Mouse (Mus musculus): ENCODE measurements around the gene Zcchc10. TPM values are rescaled to one million over a fixed set of nuclear protein-coding genes. Genes with fewer than 3 reads are reported as not detected.
"Not testable (repeated sequence)": the region's sequence is repeated elsewhere in the genome, so short reads cannot be mapped to it uniquely, and the experiment has no call there.

The Zcchc10 gene
- 8.4 and 12.9 TPM in 2 replicates for total RNA-seq (2012; rRNA removed)

DNA sequence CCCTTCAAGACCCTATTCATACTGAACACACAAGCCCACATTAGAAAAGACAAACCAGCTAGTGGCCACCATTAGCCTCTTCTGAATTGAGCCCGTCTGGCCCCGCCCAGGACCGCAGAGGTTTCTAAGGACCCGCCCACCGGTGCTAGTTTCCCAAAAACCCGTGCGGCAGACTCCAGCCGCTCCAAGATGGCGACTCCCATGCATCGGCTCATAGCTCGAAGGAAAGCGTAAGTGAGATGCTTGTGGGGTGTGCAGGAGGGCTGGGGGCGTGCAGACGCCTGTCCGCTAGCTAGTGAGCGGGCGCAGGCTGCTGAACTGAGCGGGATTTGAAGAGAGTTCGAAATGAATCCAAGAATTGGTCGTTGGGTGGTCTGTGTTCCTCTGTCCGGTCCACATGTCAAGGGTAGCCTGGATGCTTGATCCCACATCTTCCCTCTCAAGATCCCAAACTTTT is at the start of gene Zcchc10:
TSS of gene Zcchc10 (plus strand) at position 168 of the 457 bp plus-strand sequence.
- in situ Hi-C loops (cut with MboI; ENCODE audit: low sequenced_read_pairs in 2 of 2, unreplicated experiment in 2 of 2), result no loop called here
- peak within 1 kb of the TSS; percentile 28; the same call in 1 of the 2 replicates for H3K27ac ChIP-seq (ENCODE audit: insufficient read depth, low read depth, low read length, poor library complexity, severe bottlenecking)
- peak within 1 kb of the TSS; percentile 84 to 96 for H3K4me3 ChIP-seq (ENCODE audit: insufficient read depth in 1 of 2, low read depth in 1 of 2, low read length in 2 of 2, poor library complexity in 1 of 2, severe bottlenecking in 1 of 2)
- no peaks in the 10 kb centered on the region for H3K9me3 ChIP-seq (ENCODE audit: control insufficient read depth, insufficient read depth, low read depth, low read length)
- DNase-seq (ENCODE audit: low read depth, low spot score), result peak; percentile 90
- peaks cover 18% of the 10 kb centered on the region for H3K36me3 ChIP-seq (ENCODE audit: control insufficient read depth, insufficient read depth, low read length, poor library complexity, severe bottlenecking)
- H3K9ac ChIP-seq (ENCODE audit: insufficient read depth, low read depth, low read length, poor library complexity, severe bottlenecking), result peak within 1 kb of the TSS; percentile 91
- peaks cover 0 to 11% of the 10 kb centered on the region in 2 experiments; a peak in 1 of 4 replicates for H3K4me1 ChIP-seq (ENCODE audit: control insufficient read depth in 2 of 2, insufficient read depth in 2 of 2, low read length in 2 of 2, poor library complexity in 1 of 2)
- TF ChIP-seq MAFK (IDR thresholded peaks at IDR 0.05; ENCODE audit: insufficient read depth, low read depth, low read length) (no peak), HCFC1 (IDR thresholded peaks at IDR 0.05; ENCODE audit: borderline replicate concordance, insufficient read depth, low read length) (peak; percentile 80; the same call in 1 of the 2 replicates)

DNA sequence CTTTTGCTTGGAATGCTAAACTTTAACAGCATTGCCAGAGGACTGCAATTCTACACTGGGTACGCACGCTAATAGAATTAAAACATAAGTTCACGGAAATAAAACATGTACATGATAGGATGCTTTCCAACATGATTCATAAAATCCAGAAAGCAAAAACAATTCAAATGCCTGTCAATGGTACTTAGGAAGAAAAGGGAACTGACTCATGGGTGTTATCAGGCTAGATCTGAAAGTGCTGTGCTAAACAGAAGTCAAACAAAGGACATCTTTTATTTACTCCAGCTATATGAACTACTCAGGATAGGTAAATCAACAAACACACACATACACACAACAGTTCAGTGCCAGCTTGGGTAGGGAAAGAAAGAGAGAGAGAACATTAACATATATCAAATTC is 49.1 kb upstream of the Zcchc10 start:
- H3K4me1 ChIP-seq (ENCODE audit: control insufficient read depth in 2 of 2, insufficient read depth in 2 of 2, low read length in 2 of 2, poor library complexity in 1 of 2), result peaks cover 0 to 2% of the 10 kb centered on the region in 2 experiments; a peak in 1 of 4 replicates
- DNase-seq (ENCODE audit: low read depth, low spot score), result no peak
- H3K9ac ChIP-seq (ENCODE audit: insufficient read depth, low read depth, low read length, poor library complexity, severe bottlenecking), result no peak overlapping the region
- in situ Hi-C loops (cut with MboI; ENCODE audit: low sequenced_read_pairs in 2 of 2, unreplicated experiment in 2 of 2), result no loop called here
- peaks cover 41% of the 10 kb centered on the region for H3K36me3 ChIP-seq (ENCODE audit: control insufficient read depth, insufficient read depth, low read length, poor library complexity, severe bottlenecking)
- no peak overlapping the region for H3K4me3 ChIP-seq (ENCODE audit: insufficient read depth in 1 of 2, low read depth in 1 of 2, low read length in 2 of 2, poor library complexity in 1 of 2, severe bottlenecking in 1 of 2)
- TF ChIP-seq ZNF384 (IDR thresholded peaks at IDR 0.05; ENCODE audit: low read depth, low read length) (no peak), MAFK (IDR thresholded peaks at IDR 0.05; ENCODE audit: insufficient read depth, low read depth, low read length) (no peak), ZC3H11A (IDR thresholded peaks at IDR 0.05; ENCODE audit: borderline replicate concordance, low read depth, low read length) (no peak), CHD2 (IDR thresholded peaks at IDR 0.05; ENCODE audit: low read depth, low read length) (no peak), HCFC1 (IDR thresholded peaks at IDR 0.05; ENCODE audit: borderline replicate concordance, insufficient read depth, low read length) (no peak)
- no peaks in the 10 kb centered on the region for H3K9me3 ChIP-seq (ENCODE audit: control insufficient read depth, insufficient read depth, low read depth, low read length)
- H3K27ac ChIP-seq (ENCODE audit: insufficient read depth, low read depth, low read length, poor library complexity, severe bottlenecking), result no peak overlapping the region

DNA sequence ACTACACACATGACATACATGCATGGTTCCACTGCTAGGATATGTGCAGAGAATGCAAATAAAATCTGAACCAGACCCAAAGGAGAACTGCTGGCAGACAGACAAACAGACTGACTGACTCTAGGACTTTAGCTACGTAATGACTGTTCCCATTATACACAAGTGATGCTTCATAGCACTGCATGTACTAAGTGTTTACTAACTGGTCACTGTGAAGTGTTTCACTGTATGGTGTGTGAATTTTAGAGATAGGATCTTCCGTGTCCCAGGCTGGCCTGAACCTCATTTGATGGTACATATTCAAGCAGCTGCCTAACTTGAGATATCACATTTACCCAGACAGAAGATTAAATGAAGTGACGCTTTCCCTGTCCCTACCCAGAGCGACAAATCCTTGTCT is 46.1 kb upstream of the Zcchc10 start:
- TF ChIP-seq ZNF384 (IDR thresholded peaks at IDR 0.05; ENCODE audit: low read depth, low read length) (no peak), ZC3H11A (IDR thresholded peaks at IDR 0.05; ENCODE audit: borderline replicate concordance, low read depth, low read length) (no peak), MAFK (IDR thresholded peaks at IDR 0.05; ENCODE audit: insufficient read depth, low read depth, low read length) (no peak), HCFC1 (IDR thresholded peaks at IDR 0.05; ENCODE audit: borderline replicate concordance, insufficient read depth, low read length) (no peak), CHD2 (IDR thresholded peaks at IDR 0.05; ENCODE audit: low read depth, low read length) (no peak)
- in situ Hi-C loops (cut with MboI; ENCODE audit: low sequenced_read_pairs in 2 of 2, unreplicated experiment in 2 of 2), result no loop called here
- Histone ChIP-seq H3K9me3 (ENCODE audit: control insufficient read depth, insufficient read depth, low read depth, low read length) (no peaks in the 10 kb centered on the region), H3K36me3 (ENCODE audit: control insufficient read depth, insufficient read depth, low read length, poor library complexity, severe bottlenecking) (peaks cover 32% of the 10 kb centered on the region), H3K9ac (ENCODE audit: insufficient read depth, low read depth, low read length, poor library complexity, severe bottlenecking) (no peak overlapping the region), H3K27ac (ENCODE audit: insufficient read depth, low read depth, low read length, poor library complexity, severe bottlenecking) (no peak overlapping the region), H3K4me1 (ENCODE audit: control insufficient read depth in 2 of 2, insufficient read depth in 2 of 2, low read length in 2 of 2, poor library complexity in 1 of 2) (0 out of 4 replicates have a peak, but pooled peaks cover 0 to under 1% of the 10 kb centered on the region in 2 experiments), H3K4me3 (ENCODE audit: insufficient read depth in 1 of 2, low read depth in 1 of 2, low read length in 2 of 2, poor library complexity in 1 of 2, severe bottlenecking in 1 of 2) (no peak overlapping the region)
- DNase-seq (ENCODE audit: low read depth, low spot score), result no peak

DNA sequence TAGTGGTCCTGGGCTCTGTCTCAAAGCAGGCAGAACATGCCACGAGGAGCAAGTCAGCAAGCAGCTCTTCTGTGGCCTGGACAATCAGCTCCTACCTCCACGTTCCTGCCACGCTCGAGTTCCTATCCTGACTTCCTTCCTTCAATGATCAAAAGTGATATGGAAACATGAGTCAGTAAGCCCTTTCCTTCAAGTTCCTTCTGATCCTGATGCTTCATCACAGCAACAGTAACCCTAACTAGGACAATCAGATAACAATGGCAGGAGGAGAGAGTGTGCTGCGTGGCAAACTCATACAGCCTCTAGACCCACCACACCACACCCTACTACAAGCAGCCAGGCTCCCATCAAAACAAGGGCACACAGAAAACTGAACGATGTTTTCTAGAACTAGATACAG is 38.6 kb upstream of the Zcchc10 start:
- in situ Hi-C loops (cut with MboI; ENCODE audit: low sequenced_read_pairs in 2 of 2, unreplicated experiment in 2 of 2), result no loop called here
- H3K9me3 ChIP-seq (ENCODE audit: control insufficient read depth, insufficient read depth, low read depth, low read length), result no peaks in the 10 kb centered on the region
- TF ChIP-seq HCFC1 (IDR thresholded peaks at IDR 0.05; ENCODE audit: borderline replicate concordance, insufficient read depth, low read length) (no peak), MAFK (IDR thresholded peaks at IDR 0.05; ENCODE audit: insufficient read depth, low read depth, low read length) (no peak), CHD2 (IDR thresholded peaks at IDR 0.05; ENCODE audit: low read depth, low read length) (no peak), ZNF384 (IDR thresholded peaks at IDR 0.05; ENCODE audit: low read depth, low read length) (no peak), ZC3H11A (IDR thresholded peaks at IDR 0.05; ENCODE audit: borderline replicate concordance, low read depth, low read length) (no peak)
- no peak overlapping the region for H3K9ac ChIP-seq (ENCODE audit: insufficient read depth, low read depth, low read length, poor library complexity, severe bottlenecking)
- no peak overlapping the region for H3K27ac ChIP-seq (ENCODE audit: insufficient read depth, low read depth, low read length, poor library complexity, severe bottlenecking)
- H3K4me3 ChIP-seq (ENCODE audit: insufficient read depth in 1 of 2, low read depth in 1 of 2, low read length in 2 of 2, poor library complexity in 1 of 2, severe bottlenecking in 1 of 2), result no peak overlapping the region
- no peak for DNase-seq (ENCODE audit: low read depth, low spot score)
- H3K36me3 ChIP-seq (ENCODE audit: control insufficient read depth, insufficient read depth, low read length, poor library complexity, severe bottlenecking), result peaks cover 56% of the 10 kb centered on the region
- H3K4me1 ChIP-seq (ENCODE audit: control insufficient read depth in 2 of 2, insufficient read depth in 2 of 2, low read length in 2 of 2, poor library complexity in 1 of 2), result peaks cover 1 to 5% of the 10 kb centered on the region in 2 experiments; a peak in 2 of 4 replicates

DNA sequence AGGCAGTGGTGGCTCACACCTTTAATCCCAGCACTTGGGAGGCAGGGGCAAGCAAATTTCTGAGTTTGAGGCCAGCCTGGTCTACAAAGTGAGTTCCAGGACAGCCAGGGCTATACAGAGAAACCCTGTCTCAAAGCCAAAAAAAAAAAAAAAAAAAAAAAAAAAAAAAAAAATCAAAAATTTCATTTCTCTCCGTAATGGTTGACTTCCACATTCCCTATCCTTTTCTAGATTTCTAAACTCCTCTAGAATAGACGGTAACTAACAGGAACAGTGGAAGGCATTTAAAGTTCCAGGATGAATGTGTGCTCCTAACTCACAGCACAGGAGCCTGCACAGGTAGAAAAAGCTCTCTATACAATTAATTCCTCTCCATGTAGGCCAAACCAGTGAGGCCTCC is 34.3 kb upstream of the Zcchc10 start:
- peaks cover 53% of the 10 kb centered on the region for H3K36me3 ChIP-seq (ENCODE audit: control insufficient read depth, insufficient read depth, low read length, poor library complexity, severe bottlenecking)
- H3K27ac ChIP-seq (ENCODE audit: insufficient read depth, low read depth, low read length, poor library complexity, severe bottlenecking); DNase-seq (ENCODE audit: low read depth, low spot score): not testable (repeated sequence)

More for the DNA sequence above, 34.3 kb upstream of the Zcchc10 start:
- TF ChIP-seq ZNF384 (IDR thresholded peaks at IDR 0.05; ENCODE audit: low read depth, low read length), result peak; percentile 68
- H3K9ac ChIP-seq (ENCODE audit: insufficient read depth, low read depth, low read length, poor library complexity, severe bottlenecking); H3K4me3 ChIP-seq (ENCODE audit: insufficient read depth in 1 of 2, low read depth in 1 of 2, low read length in 2 of 2, poor library complexity in 1 of 2, severe bottlenecking in 1 of 2); H3K9me3 ChIP-seq (ENCODE audit: control insufficient read depth, insufficient read depth, low read depth, low read length); H3K4me1 ChIP-seq (ENCODE audit: control insufficient read depth in 2 of 2, insufficient read depth in 2 of 2, low read length in 2 of 2, poor library complexity in 1 of 2); in situ Hi-C loops (cut with MboI; ENCODE audit: low sequenced_read_pairs in 2 of 2, unreplicated experiment in 2 of 2): not testable (repeated sequence)

Data from ES-E14 (cell line).